Mouse (Mus musculus): Measurements from ENCODE around the gene 1500009C09Rik.

- TF ChIP-seq CTCF (IDR thresholded peaks at IDR 0.05; ENCODE audit: extremely low read depth, insufficient read length, insufficient replicate concordance, low read depth, low read length) (peak; percentile 92), POLR2A (IDR thresholded peaks at IDR 0.05; ENCODE audit: low read depth, low read length) (no peak)
These were observed 19.0 kb downstream of the 1500009C09Rik start for GRCm38 (mm10) chr15:82271201-82271600.
